In genomic region chr13:58886108-58886507, GRCm38 (mm10) we compare ENCODE assay signal across 11 mouse cellular contexts.
"Had no signal": no experiment of that assay in that cellular context is flagged by ENCODE, and none has a peak within 500 bp of the region (broad histone marks: within the 10 kb centered on the region; RNA-seq: fewer than 3 reads in every experiment).

No protein-coding gene starts in this region.

- DNase-seq: kidney, adult 2 months; kidney, postnatal 10 days; kidney, postnatal 36 days; liver, embryonic 13.5 days; lung, adult 2 months; lung, postnatal 14 days; lung, postnatal 4 days; midbrain, embryonic 14.5 days; thymus, postnatal 25 days had no signal

- H3K4me3 ChIP-seq: liver, embryonic 13.5 days had no signal

- H3K27ac ChIP-seq: liver, embryonic 13.5 days; stomach, postnatal 0 days had no signal

- ATAC-seq: intestine, postnatal 0 days had no signal
